8 mouse cellular contexts compared by ENCODE assay signal in the genomic region with DNA sequence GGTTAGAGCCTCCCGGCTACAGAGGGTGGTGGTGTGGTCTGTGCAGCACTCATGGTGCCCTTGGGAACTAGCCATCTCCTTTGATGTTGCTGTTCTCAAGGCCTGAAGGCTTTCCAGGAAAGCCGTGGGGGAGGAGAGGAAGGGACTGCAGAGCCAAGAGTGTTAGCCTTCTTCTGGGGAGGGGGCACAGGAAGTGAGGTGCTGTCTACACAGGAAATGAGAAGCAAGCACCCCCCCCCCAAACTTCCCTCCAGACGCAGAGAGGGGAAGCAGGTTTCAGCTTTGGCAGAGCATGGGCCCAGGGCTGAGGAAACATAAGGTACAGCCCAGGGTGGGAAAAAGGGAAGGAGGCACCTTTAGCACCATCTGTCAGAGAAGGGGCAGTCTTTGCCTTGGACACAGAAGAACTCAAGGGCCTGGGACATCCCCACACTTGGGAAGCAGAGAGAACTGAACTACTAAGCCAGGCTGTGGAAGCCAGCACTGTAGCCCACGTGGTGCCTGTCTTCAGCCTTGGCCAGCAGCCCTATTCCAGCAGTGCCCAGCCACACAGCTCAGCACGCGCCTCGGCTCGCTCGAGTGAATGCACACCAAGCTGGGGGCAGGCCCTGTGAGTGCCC. TPM values are rescaled to one million over a fixed set of nuclear protein-coding genes. Genes with fewer than 3 reads are reported as not detected.
A peak's percentile ranks its signal among the peaks of the same experiment; 100 is the strongest.
DNase-seq lines count a peak whose midpoint lies in the region; ATAC-seq lines count a peak whose summit lies in the region.

No protein-coding gene starts in this region.

- intact Hi-C loops in gastrocnemius, postnatal 14 days (cut with DNase I; ENCODE audit: low total_unique reads): no loop called here

- WGBS in neural tube, embryonic 13.5 days: 78% methylated on average over 9 of the region's 9 CpGs
- 32% methylated on average over 9 of the region's 9 CpGs for WGBS in lung, embryonic 15.5 days
- WGBS in stomach, embryonic 15.5 days: 62% methylated on average over 9 of the region's 9 CpGs

- peak overlapping the region; percentile 56 for H3K27ac ChIP-seq in neural tube, embryonic 13.5 days (replicated peaks)
- peak overlapping the region; percentile 74 for H3K27ac ChIP-seq in lung, embryonic 15.5 days
- H3K27ac ChIP-seq in stomach, embryonic 15.5 days: peak overlapping the region; percentile 44

- no peak for DNase-seq in neural tube, embryonic 10.5 days (ENCODE audit: extremely low spot score, low spot score)
- peak; percentile 75 for DNase-seq in cerebellum, adult 9-10 months
- peak; percentile 71 for DNase-seq in gastrocnemius, postnatal 14 days
- peak; percentile 76 for DNase-seq in kidney, postnatal 10 days
- no peak for DNase-seq in spleen, postnatal 4 days (ENCODE audit: low spot score in 2 of 2)

- no peak overlapping the region for H3K4me2 ChIP-seq in neural tube, embryonic 13.5 days
- 0 out of 2 replicates have a peak overlapping the region, but pooled peaks have one; percentile 3 for H3K4me2 ChIP-seq in lung, embryonic 15.5 days
- H3K4me2 ChIP-seq in stomach, embryonic 15.5 days: no peak overlapping the region

- 0 out of 2 replicates have a peak, but pooled peaks have one; percentile 46 for ATAC-seq in neural tube, embryonic 13.5 days (ENCODE audit: low read depth)
- peak; percentile 78 for ATAC-seq in lung, embryonic 15.5 days (ENCODE audit: borderline replicate concordance, extremely low read depth, low FRiP score, low TSS enrichment)
- ATAC-seq in stomach, embryonic 15.5 days (ENCODE audit: insufficient read depth, low FRiP score, low read depth): peak; percentile 36

- peak overlapping the region; percentile 12; the same call in 1 of the 2 replicates for H3K9ac ChIP-seq in neural tube, embryonic 13.5 days
- no peak overlapping the region for H3K9ac ChIP-seq in lung, embryonic 15.5 days
- no peak overlapping the region for H3K9ac ChIP-seq in stomach, embryonic 15.5 days

- H3K27me3 ChIP-seq in neural tube, embryonic 13.5 days: no peaks in the 10 kb centered on the region
- H3K27me3 ChIP-seq in lung, embryonic 15.5 days: no peaks in the 10 kb centered on the region
- H3K27me3 ChIP-seq in stomach, embryonic 15.5 days (replicated peaks): no peaks in the 10 kb centered on the region

- H3K4me3 ChIP-seq in neural tube, embryonic 13.5 days: no peak overlapping the region
- H3K4me3 ChIP-seq in lung, embryonic 15.5 days: no peak overlapping the region
- H3K4me3 ChIP-seq in stomach, embryonic 15.5 days (replicated peaks): no peak overlapping the region

- peaks cover 8% of the 10 kb centered on the region; the same call in 1 of the 2 replicates for H3K36me3 ChIP-seq in neural tube, embryonic 13.5 days
- peaks cover 7% of the 10 kb centered on the region; the same call in 1 of the 2 replicates for H3K36me3 ChIP-seq in lung, embryonic 15.5 days
- no peaks in the 10 kb centered on the region for H3K36me3 ChIP-seq in stomach, embryonic 15.5 days

- H3K4me1 ChIP-seq in neural tube, embryonic 13.5 days (replicated peaks): peaks cover 67% of the 10 kb centered on the region
- peaks cover 51% of the 10 kb centered on the region for H3K4me1 ChIP-seq in lung, embryonic 15.5 days
- peaks cover 11% of the 10 kb centered on the region for H3K4me1 ChIP-seq in stomach, embryonic 15.5 days

- H3K9me3 ChIP-seq in neural tube, embryonic 13.5 days: no peaks in the 10 kb centered on the region
- H3K9me3 ChIP-seq in lung, embryonic 15.5 days: no peaks in the 10 kb centered on the region
- no peaks in the 10 kb centered on the region for H3K9me3 ChIP-seq in stomach, embryonic 15.5 days

RNA-seq across cellular contexts. Expression of gene Nckap5l, which starts 8.3 kb away (rescaled TPM):
- 14.5 and 18.3 TPM in 2 replicates for polyA plus RNA-seq in neural tube, embryonic 13.5 days (2015; fragmentation: Nextera tagmentation; extraction: Ambion mirVana)
- total RNA-seq in gastrocnemius, postnatal 14 days (2021): 1 to 10 TPM; 8.5 to 10.0 TPM
- 8.7 and 11.6 TPM in 2 replicates for polyA plus RNA-seq in lung, embryonic 15.5 days (2015; fragmentation: Nextera tagmentation; extraction: Ambion mirVana)
- polyA plus RNA-seq in stomach, embryonic 15.5 days (2015; fragmentation: Nextera tagmentation; extraction: Ambion mirVana): 4.8 and 6.8 TPM in 2 replicates

RNA-seq across cellular contexts. Expression of gene Bcdin3d, which starts 25.3 kb away (rescaled TPM):
- 19.6 and 21.4 TPM in 2 replicates for polyA plus RNA-seq in neural tube, embryonic 13.5 days (2015; fragmentation: Nextera tagmentation; extraction: Ambion mirVana)
- 1 to 10 TPM; 3.9 to 5.0 TPM for total RNA-seq in gastrocnemius, postnatal 14 days (2021)
- polyA plus RNA-seq in lung, embryonic 15.5 days (2015; fragmentation: Nextera tagmentation; extraction: Ambion mirVana): 15.0 and 16.1 TPM in 2 replicates
- 14.8 and 14.9 TPM in 2 replicates for polyA plus RNA-seq in stomach, embryonic 15.5 days (2015; fragmentation: Nextera tagmentation; extraction: Ambion mirVana)

RNA-seq across cellular contexts. Expression of gene Tmbim6, which starts 56.6 kb away (rescaled TPM):
- 254 and 261 TPM in 2 replicates for polyA plus RNA-seq in neural tube, embryonic 13.5 days (2015; fragmentation: Nextera tagmentation; extraction: Ambion mirVana)
- total RNA-seq in gastrocnemius, postnatal 14 days (2021): 100 to 1,000 TPM; 167 to 170 TPM
- 382 and 427 TPM in 2 replicates for polyA plus RNA-seq in lung, embryonic 15.5 days (2015; fragmentation: Nextera tagmentation; extraction: Ambion mirVana)
- 425 and 426 TPM in 2 replicates for polyA plus RNA-seq in stomach, embryonic 15.5 days (2015; fragmentation: Nextera tagmentation; extraction: Ambion mirVana)

Comparison
In these comparisons a context has a peak if more than half of its experiments do, and no peak if none do; other contexts are left out.
1. DNase-seq: peak in cerebellum, adult 9-10 months (single experiment), gastrocnemius, postnatal 14 days (single experiment) and kidney, postnatal 10 days (single experiment); none in neural tube, embryonic 10.5 days (single experiment) and spleen, postnatal 4 days (0 of 2).
2. Peak in every context shown above with its lines, with median percentiles within 50 percentile points of each other: ATAC-seq and H3K27ac ChIP-seq.